Mouse (Mus musculus): ENCODE data around the gene Igfbpl1. TPM values are rescaled to one million over a fixed set of nuclear protein-coding genes. Genes with fewer than 3 reads are reported as not detected.

The Igfbpl1 gene
- polyA plus RNA-seq, 1 experiment from 2014 or later, result 0.11 TPM

DNA sequence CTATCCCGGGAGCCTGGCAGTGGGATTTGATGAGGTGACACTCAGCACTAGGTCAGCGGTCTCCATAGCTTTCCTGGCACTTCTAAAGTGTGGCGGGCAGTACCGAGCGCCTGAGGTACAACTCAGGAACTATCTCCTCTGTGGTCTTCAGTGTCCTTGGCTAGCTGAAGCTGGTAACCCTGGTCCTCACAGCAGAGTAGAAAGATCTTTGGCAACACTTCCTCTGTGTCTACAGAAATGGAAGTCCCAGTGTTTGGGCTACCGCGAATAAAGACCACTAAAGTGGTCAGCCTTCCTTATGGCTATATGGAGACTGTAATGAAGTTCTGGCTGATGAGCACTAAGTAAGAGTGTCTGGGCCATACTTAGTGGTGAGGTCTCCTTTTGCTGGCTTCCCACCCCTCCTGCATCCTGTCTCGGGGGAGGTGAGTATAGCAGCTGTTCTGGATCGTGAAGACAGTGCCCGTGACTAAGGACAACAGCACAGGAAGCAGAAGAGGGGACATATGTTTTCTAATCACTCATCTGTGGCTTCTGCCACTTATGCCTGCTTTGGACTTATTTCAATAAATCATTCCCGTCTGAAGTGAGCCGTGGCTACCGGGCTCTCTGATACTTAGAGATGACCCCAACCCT lies 38.2 kb downstream of the Igfbpl1 start:
- no peak for TF ChIP-seq CTCF (IDR thresholded peaks at IDR 0.05; ENCODE audit: low read depth)
- ATAC-seq (ENCODE audit: insufficient read depth) (no peak), DNase-seq (no peak)
- H3K4me1 ChIP-seq (ENCODE audit: insufficient read depth), result peaks cover 5% of the 10 kb centered on the region
- H3K4me2 ChIP-seq, result no peak overlapping the region
- no peaks in the 10 kb centered on the region for H3K27me3 ChIP-seq (ENCODE audit: insufficient read depth, low read length)
- 65% methylated on average over 13 of the region's 13 CpGs for WGBS
- H3K9me3 ChIP-seq (ENCODE audit: low read depth, low read length), result no peaks in the 10 kb centered on the region
- H3K36me3 ChIP-seq (ENCODE audit: insufficient read depth), result no peaks in the 10 kb centered on the region
- H3K9ac ChIP-seq, result no peak overlapping the region
- no peak overlapping the region for H3K27ac ChIP-seq (ENCODE audit: low read depth)
- H3K4me3 ChIP-seq (ENCODE audit: low read depth, low read length), result no peak overlapping the region

- WGBS, result 32% methylated on average over 4 of the region's 4 CpGs
- Histone ChIP-seq H3K27me3 (ENCODE audit: insufficient read depth, low read length) (no peaks in the 10 kb centered on the region), H3K9ac (no peak overlapping the region), H3K27ac (ENCODE audit: low read depth) (no peak overlapping the region), H3K4me3 (ENCODE audit: low read depth, low read length) (no peak overlapping the region), H3K36me3 (ENCODE audit: insufficient read depth) (no peaks in the 10 kb centered on the region), H3K4me2 (no peak overlapping the region), H3K9me3 (ENCODE audit: low read depth, low read length) (no peaks in the 10 kb centered on the region), H3K4me1 (ENCODE audit: insufficient read depth) (peaks cover 5% of the 10 kb centered on the region)
- TF ChIP-seq CTCF (IDR thresholded peaks at IDR 0.05; ENCODE audit: low read depth), result no peak
- ATAC-seq (ENCODE audit: insufficient read depth) (no peak), DNase-seq (no peak)
These were observed 40.0 kb downstream of the Igfbpl1 start for GRCm38 (mm10) chr4:45786674-45787073.

DNA sequence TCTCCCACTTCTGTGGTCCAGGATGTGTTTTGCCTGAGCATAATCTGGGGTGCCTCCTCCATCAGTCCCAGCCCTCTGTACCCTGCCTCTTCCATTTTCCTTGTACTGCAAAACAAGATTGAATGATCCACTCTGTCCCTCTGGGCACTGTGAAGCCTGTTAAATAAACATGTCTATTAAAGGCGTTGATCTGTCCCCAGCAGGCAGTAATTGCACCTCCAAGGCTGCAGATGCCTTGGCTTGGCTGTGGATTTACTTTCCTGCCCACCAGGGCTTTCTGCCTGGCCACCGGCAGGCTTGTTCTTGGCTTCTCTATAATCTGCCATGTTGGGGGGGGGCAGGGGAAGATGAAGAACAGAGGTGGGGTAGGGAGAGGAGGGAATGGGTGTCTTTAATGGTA lies 40.8 kb downstream of the Igfbpl1 start:
- Histone ChIP-seq H3K4me1 (ENCODE audit: insufficient read depth) (peaks cover 5% of the 10 kb centered on the region), H3K9me3 (ENCODE audit: low read depth, low read length) (no peaks in the 10 kb centered on the region), H3K4me2 (no peak overlapping the region), H3K27ac (ENCODE audit: low read depth) (no peak overlapping the region), H3K36me3 (ENCODE audit: insufficient read depth) (no peaks in the 10 kb centered on the region), H3K4me3 (ENCODE audit: low read depth, low read length) (no peak overlapping the region), H3K27me3 (ENCODE audit: insufficient read depth, low read length) (no peaks in the 10 kb centered on the region), H3K9ac (no peak overlapping the region)
- ATAC-seq (ENCODE audit: insufficient read depth) (no peak), DNase-seq (no peak)
- no peak for TF ChIP-seq CTCF (IDR thresholded peaks at IDR 0.05; ENCODE audit: low read depth)
- WGBS, result 34% methylated on average over 2 of the region's 2 CpGs

DNA sequence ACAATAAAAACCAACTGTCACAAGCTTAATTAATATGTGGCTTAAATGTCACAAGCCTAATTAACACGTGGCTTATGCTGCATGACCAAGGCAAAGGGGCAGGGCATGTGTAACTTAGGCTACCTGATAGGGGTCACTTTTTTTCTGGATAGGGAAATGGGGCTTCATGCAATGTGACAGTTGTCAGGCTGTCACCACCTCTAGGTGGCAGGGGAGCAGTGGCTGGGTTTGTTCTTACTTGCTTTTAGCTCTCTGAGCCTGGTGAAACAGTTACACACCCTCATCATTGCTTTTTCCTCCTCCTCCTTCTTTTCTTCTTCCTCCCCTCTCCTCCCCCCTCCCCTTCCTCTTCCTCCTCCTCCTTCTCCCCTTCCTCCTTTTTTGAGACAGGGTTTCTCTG lies 43.1 kb downstream of the Igfbpl1 start:
- Histone ChIP-seq H3K36me3 (ENCODE audit: insufficient read depth) (no peaks in the 10 kb centered on the region), H3K27me3 (ENCODE audit: insufficient read depth, low read length) (no peaks in the 10 kb centered on the region), H3K9ac (no peak overlapping the region), H3K4me3 (ENCODE audit: low read depth, low read length) (no peak overlapping the region), H3K4me1 (ENCODE audit: insufficient read depth) (no peaks in the 10 kb centered on the region), H3K4me2 (no peak overlapping the region), H3K9me3 (ENCODE audit: low read depth, low read length) (no peaks in the 10 kb centered on the region), H3K27ac (ENCODE audit: low read depth) (no peak overlapping the region)
- 60% methylated on average over 1 of the region's 1 CpGs for WGBS
- 0 out of 2 replicates have a peak, but pooled peaks have one; percentile 15 for TF ChIP-seq CTCF (IDR thresholded peaks at IDR 0.05; ENCODE audit: low read depth)
- DNase-seq (no peak), ATAC-seq (ENCODE audit: insufficient read depth) (no peak)

DNA sequence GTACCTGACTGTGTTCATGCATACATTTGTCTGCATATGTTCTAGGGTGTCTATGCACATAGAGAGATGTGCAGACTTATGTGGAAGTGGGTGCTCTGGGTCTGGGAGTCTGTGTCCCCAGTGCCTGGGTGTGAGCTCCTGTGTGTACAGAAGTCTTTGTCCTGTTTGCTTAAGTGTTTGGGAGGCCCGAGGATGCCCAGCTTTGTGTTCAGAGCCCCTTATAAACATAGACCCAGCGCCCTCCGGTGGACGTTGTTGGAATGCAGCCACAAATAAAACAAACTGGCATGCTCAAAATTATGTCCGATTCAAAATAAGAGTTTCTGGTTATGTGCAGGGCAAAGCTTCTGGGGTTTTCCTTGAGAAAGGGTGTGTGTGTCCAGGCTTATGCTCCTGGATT lies 55.1 kb downstream of the Igfbpl1 start:
- no peaks in the 10 kb centered on the region for H3K9me3 ChIP-seq (ENCODE audit: low read depth, low read length)
- WGBS, result 5% methylated on average over 5 of the region's 5 CpGs
- H3K9ac ChIP-seq, result no peak overlapping the region
- peaks cover 22% of the 10 kb centered on the region for H3K4me1 ChIP-seq (ENCODE audit: insufficient read depth)
- no peaks in the 10 kb centered on the region for H3K36me3 ChIP-seq (ENCODE audit: insufficient read depth)
- H3K4me2 ChIP-seq, result no peak overlapping the region
- ATAC-seq (ENCODE audit: insufficient read depth) (peak; percentile 32; the same call in 1 of the 2 replicates), DNase-seq (peak; percentile 90)
- H3K4me3 ChIP-seq (ENCODE audit: low read depth, low read length), result no peak overlapping the region
- H3K27me3 ChIP-seq (ENCODE audit: insufficient read depth, low read length), result peaks cover 3% of the 10 kb centered on the region; the same call in 1 of the 2 replicates
- peak; percentile 79 for TF ChIP-seq CTCF (IDR thresholded peaks at IDR 0.05; ENCODE audit: low read depth)
- H3K27ac ChIP-seq (ENCODE audit: low read depth), result no peak overlapping the region

- Histone ChIP-seq H3K4me3 (ENCODE audit: low read depth, low read length) (no peak overlapping the region), H3K4me2 (no peak overlapping the region), H3K27ac (ENCODE audit: low read depth) (no peak overlapping the region), H3K4me1 (ENCODE audit: insufficient read depth) (peaks cover 23% of the 10 kb centered on the region), H3K9ac (no peak overlapping the region), H3K9me3 (ENCODE audit: low read depth, low read length) (no peaks in the 10 kb centered on the region), H3K27me3 (ENCODE audit: insufficient read depth, low read length) (peaks cover 3% of the 10 kb centered on the region; the same call in 1 of the 2 replicates), H3K36me3 (ENCODE audit: insufficient read depth) (no peaks in the 10 kb centered on the region)
- 33% methylated on average over 8 of the region's 8 CpGs for WGBS
- no peak for TF ChIP-seq CTCF (IDR thresholded peaks at IDR 0.05; ENCODE audit: low read depth)
- no peak for ATAC-seq (ENCODE audit: insufficient read depth)
- DNase-seq, result no peak
These were observed 55.5 kb downstream of the Igfbpl1 start for GRCm38 (mm10) chr4:45771173-45771572.

DNA sequence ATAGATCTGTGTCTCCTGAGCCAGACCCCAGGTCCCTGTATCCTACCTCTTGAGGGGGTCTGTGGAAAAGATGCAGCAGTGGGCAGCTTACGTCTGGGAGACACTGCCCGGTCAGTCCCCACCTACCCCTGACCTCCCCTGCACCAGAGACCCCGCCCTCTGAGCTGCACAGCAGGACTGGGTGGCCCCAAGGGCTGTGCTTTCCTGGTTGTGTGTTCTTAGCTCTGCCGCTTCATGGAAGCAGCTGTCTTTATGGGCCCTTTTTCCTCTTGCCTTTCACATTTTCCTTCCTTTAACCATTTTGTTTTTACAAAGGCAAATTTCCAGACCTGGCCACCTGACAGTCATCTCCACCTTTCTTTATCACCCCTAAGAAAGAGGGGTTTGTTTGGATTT lies 56.1 kb downstream of the Igfbpl1 start:
- WGBS, result 56% methylated on average over 4 of the region's 4 CpGs
- Histone ChIP-seq H3K4me1 (ENCODE audit: insufficient read depth) (peaks cover 27% of the 10 kb centered on the region), H3K36me3 (ENCODE audit: insufficient read depth) (no peaks in the 10 kb centered on the region), H3K4me3 (ENCODE audit: low read depth, low read length) (no peak overlapping the region), H3K27me3 (ENCODE audit: insufficient read depth, low read length) (peaks cover 3% of the 10 kb centered on the region; the same call in 1 of the 2 replicates), H3K4me2 (no peak overlapping the region), H3K27ac (ENCODE audit: low read depth) (no peak overlapping the region), H3K9ac (no peak overlapping the region), H3K9me3 (ENCODE audit: low read depth, low read length) (no peaks in the 10 kb centered on the region)
- ATAC-seq (ENCODE audit: insufficient read depth), result no peak
- no peak for DNase-seq
- TF ChIP-seq CTCF (IDR thresholded peaks at IDR 0.05; ENCODE audit: low read depth), result no peak

Data from lung, embryonic 14.5 days (tissue).